Mouse (Mus musculus): ENCODE results near the gene Tnrc6a. TPM values are rescaled to one million over a fixed set of nuclear protein-coding genes. Genes with fewer than 3 reads are reported as not detected.

Gene Tnrc6a
- total and polyA plus RNA-seq, 3 experiments: 16.3 to 62.0 (median 20.1) TPM

- Histone ChIP-seq H3K36me3 (replicated peaks in 1 of 2; ENCODE audit: control insufficient read depth in 1 of 2, insufficient read depth in 1 of 2, low read length in 1 of 2) (no peaks in the 10 kb centered on the region), H3K27me3 (replicated peaks) (peaks cover 3% of the 10 kb centered on the region), H3K4me1 (ENCODE audit: control insufficient read depth in 1 of 2, insufficient read depth in 2 of 2) (peaks cover 5 to 26% of the 10 kb centered on the region in 2 experiments), H3K9ac (ENCODE audit: insufficient read depth, low read depth) (no peak overlapping the region), H3K27ac (ENCODE audit: insufficient read depth, low read depth) (no peak overlapping the region), H3K9me3 (replicated peaks; ENCODE audit: low read length) (no peaks in the 10 kb centered on the region), H3K79me2 (replicated peaks; ENCODE audit: control insufficient read depth, extremely low read depth, insufficient read depth, poor library complexity, severe bottlenecking) (no peaks in the 10 kb centered on the region), H3K4me3 (replicated peaks in 1 of 3; ENCODE audit: low read depth in 2 of 3, low read length in 2 of 3, poor library complexity in 1 of 3) (no peak overlapping the region), H3K4me2 (ENCODE audit: insufficient read depth, low read depth, poor library complexity, severe bottlenecking) (no peak overlapping the region)
- no peak for TF ChIP-seq USF1 (IDR thresholded peaks at IDR 0.05; ENCODE audit: low read depth, low read length)
- TF ChIP-seq CHD1 (IDR thresholded peaks at IDR 0.05; ENCODE audit: low read depth, low read length): no peak
- no peak for TF ChIP-seq UBTF (IDR thresholded peaks at IDR 0.05; ENCODE audit: low read depth, low read length)
- no peak for TF ChIP-seq RCOR1 (conservative IDR thresholded peaks at IDR 0.05; ENCODE audit: low read depth, low read length)
- dilution Hi-C loops (cut with MboI; ENCODE audit: extremely low pct_ligation_motif_present, extremely low pct_unique_long_range_greater_than_20kb, low sequenced_read_pairs) (no loop called here), in situ Hi-C loops (cut with MboI; ENCODE audit: low pct_ligation_motif_present, low pct_unique_long_range_greater_than_20kb, low sequenced_read_pairs) (no loop called here)
- no peak for DNase-seq (ENCODE audit: extremely low read depth)
Observed at GRCm38 (mm10) chr7:123109361-123110000, 14.2 kb upstream of the Tnrc6a start.

GRCm38 (mm10) chr7:123110135-123110534 lies 13.6 kb upstream of the Tnrc6a start:
- TF ChIP-seq MYC (IDR thresholded peaks at IDR 0.05; ENCODE audit: low read depth, low read length): no peak
- TF ChIP-seq UBTF (IDR thresholded peaks at IDR 0.05; ENCODE audit: low read depth, low read length): no peak
- TF ChIP-seq RCOR1 (conservative IDR thresholded peaks at IDR 0.05; ENCODE audit: low read depth, low read length): no peak
- peak; percentile 30; the same call in 1 of the 2 replicates for TF ChIP-seq IRF4 (IDR thresholded peaks at IDR 0.05; ENCODE audit: low read depth, low read length)
- no peak for TF ChIP-seq TCF12 (IDR thresholded peaks at IDR 0.05; ENCODE audit: low read depth, low read length)
- peak; percentile 30; the same call in 1 of the 2 replicates for TF ChIP-seq EP300 (IDR thresholded peaks at IDR 0.05; ENCODE audit: low read length)
- TF ChIP-seq JUND (conservative IDR thresholded peaks at IDR 0.05; ENCODE audit: low read depth, low read length): no peak
- TF ChIP-seq ETS1 (conservative IDR thresholded peaks at IDR 0.05; ENCODE audit: low read depth, low read length): no peak
- no peak for TF ChIP-seq MAX (IDR thresholded peaks at IDR 0.05; ENCODE audit: low read length)
- TF ChIP-seq ELF1 (IDR thresholded peaks at IDR 0.05; ENCODE audit: low read depth, low read length): no peak
- TF ChIP-seq SMC3 (IDR thresholded peaks at IDR 0.05; ENCODE audit: low read depth, low read length): no peak
- TF ChIP-seq CHD2 (IDR thresholded peaks at IDR 0.05; ENCODE audit: low read length): no peak
- TF ChIP-seq HCFC1 (IDR thresholded peaks at IDR 0.05; ENCODE audit: low read depth, low read length): no peak
- TF ChIP-seq KAT2A (IDR thresholded peaks at IDR 0.05; ENCODE audit: insufficient replicate concordance, low read length): no peak
- TF ChIP-seq GABPA (IDR thresholded peaks at IDR 0.05; ENCODE audit: insufficient replicate concordance, low read depth, low read length): no peak
- Histone ChIP-seq H3K36me3 (replicated peaks in 1 of 2; ENCODE audit: control insufficient read depth in 1 of 2, insufficient read depth in 1 of 2, low read length in 1 of 2) (no peaks in the 10 kb centered on the region), H3K4me2 (ENCODE audit: insufficient read depth, low read depth, poor library complexity, severe bottlenecking) (no peak overlapping the region), H3K27me3 (replicated peaks) (peaks cover 3% of the 10 kb centered on the region), H3K9me3 (replicated peaks; ENCODE audit: low read length) (no peaks in the 10 kb centered on the region), H3K79me2 (replicated peaks; ENCODE audit: control insufficient read depth, extremely low read depth, insufficient read depth, poor library complexity, severe bottlenecking) (no peaks in the 10 kb centered on the region), H3K4me1 (ENCODE audit: control insufficient read depth in 1 of 2, insufficient read depth in 2 of 2) (peaks cover 5 to 26% of the 10 kb centered on the region in 2 experiments), H3K9ac (ENCODE audit: insufficient read depth, low read depth) (no peak overlapping the region), H3K4me3 (replicated peaks in 1 of 3; ENCODE audit: low read depth in 2 of 3, low read length in 2 of 3, poor library complexity in 1 of 3) (no peak overlapping the region), H3K27ac (ENCODE audit: insufficient read depth, low read depth) (no peak overlapping the region)
- in situ Hi-C loops (cut with MboI; ENCODE audit: low pct_ligation_motif_present, low pct_unique_long_range_greater_than_20kb, low sequenced_read_pairs): no loop called here
- no peak for DNase-seq (ENCODE audit: extremely low read depth)
- dilution Hi-C loops (cut with MboI; ENCODE audit: extremely low pct_ligation_motif_present, extremely low pct_unique_long_range_greater_than_20kb, low sequenced_read_pairs): no loop called here
